Mouse (Mus musculus): ENCODE results near the gene Myo1a. TPM values are rescaled to one million over a fixed set of nuclear protein-coding genes. Genes with fewer than 3 reads are reported as not detected.

Gene Myo1a
- polyA plus RNA-seq, 1 experiment, result 0.35 TPM

- TF ChIP-seq POLR2A (IDR thresholded peaks at IDR 0.05; ENCODE audit: insufficient read length, low read depth) (no peak), TCF3 (IDR thresholded peaks at IDR 0.05; ENCODE audit: insufficient read length, low read depth) (no peak)
- H3K4me2 ChIP-seq (ENCODE audit: low read depth), result peak overlapping the region; percentile 97
Measured at GRCm38 (mm10) chr10:127665366-127666181, 39.4 kb upstream of the Myo1a start.

GRCm38 (mm10) chr10:127666501-127667268, 38.3 kb upstream of the Myo1a start, which contains the start of gene Nemp1:
Gene Nemp1 (plus strand): TSS chr10:127666901.
- TF ChIP-seq POLR2A (IDR thresholded peaks at IDR 0.05; ENCODE audit: insufficient read length, low read depth) (peak; percentile 88), MYOD1 (IDR thresholded peaks at IDR 0.05; ENCODE audit: control insufficient read depth in 1 of 3, insufficient read length in 2 of 3, low read depth in 2 of 3) (peak in 2 of 3 experiments; percentile 45 to 72), TCF3 (IDR thresholded peaks at IDR 0.05; ENCODE audit: insufficient read length, low read depth) (peak; percentile 39), TCF12 (IDR thresholded peaks at IDR 0.05; ENCODE audit: insufficient read depth, poor library complexity, severe bottlenecking) (no peak), REST (IDR thresholded peaks at IDR 0.05; ENCODE audit: insufficient read depth, insufficient read length) (peak; percentile 4), POLR2AphosphoS2 (IDR thresholded peaks at IDR 0.05; ENCODE audit: insufficient read length, low read depth) (peak; percentile 94), MYOG (IDR thresholded peaks at IDR 0.05; ENCODE audit: control insufficient read depth in 1 of 3, insufficient read depth in 1 of 3, insufficient read length in 2 of 3, low read depth in 2 of 3) (peak in 2 of 3 experiments; percentile 59 to 61), SRF (IDR thresholded peaks at IDR 0.05; ENCODE audit: control insufficient read depth, insufficient read length, low read depth) (no peak), CEBPB (IDR thresholded peaks at IDR 0.05; ENCODE audit: insufficient read depth, poor library complexity, severe bottlenecking) (0 out of 2 replicates have a peak, but pooled peaks have one; percentile 46), USF1 (IDR thresholded peaks at IDR 0.05; ENCODE audit: low read depth) (peak; percentile 81), E2F4 (IDR thresholded peaks at IDR 0.05; ENCODE audit: insufficient read depth) (peak; percentile 21), MAX (IDR thresholded peaks at IDR 0.05; ENCODE audit: low read depth) (no peak)
- Histone ChIP-seq H3ac (ENCODE audit: control insufficient read depth, insufficient read length) (peak within 1 kb of the TSS; percentile 72), H3K36me3 (ENCODE audit: control insufficient read depth, insufficient read depth) (peaks cover 5% of the 10 kb centered on the region), H3K27me3 (ENCODE audit: control insufficient read depth, insufficient read depth, insufficient read length) (no peaks in the 10 kb centered on the region), H3K4me2 (ENCODE audit: low read depth) (peak within 1 kb of the TSS; percentile 97), H3K79me2 (ENCODE audit: control insufficient read depth, insufficient read depth) (peaks cover 33% of the 10 kb centered on the region), H3K4me3 (peak within 1 kb of the TSS; percentile 98)

More at GRCm38 (mm10) chr10:127665366-127666181, 39.4 kb upstream of the Myo1a start:
- Histone ChIP-seq H3K36me3 (ENCODE audit: control insufficient read depth, insufficient read depth) (peaks cover 13% of the 10 kb centered on the region), H3K27me3 (ENCODE audit: control insufficient read depth, insufficient read depth, insufficient read length) (no peaks in the 10 kb centered on the region), H3K79me2 (ENCODE audit: control insufficient read depth, insufficient read depth) (peaks cover 33% of the 10 kb centered on the region), H3ac (ENCODE audit: control insufficient read depth, insufficient read length) (peak overlapping the region; percentile 72), H3K4me3 (peak overlapping the region; percentile 98)

GRCm38 (mm10) chr10:127667269-127668092, 37.5 kb upstream of the Myo1a start:
- peak overlapping the region; percentile 72 for H3ac ChIP-seq (ENCODE audit: control insufficient read depth, insufficient read length)
- no peaks in the 10 kb centered on the region for H3K27me3 ChIP-seq (ENCODE audit: control insufficient read depth, insufficient read depth, insufficient read length)
- TF ChIP-seq TCF12 (IDR thresholded peaks at IDR 0.05; ENCODE audit: insufficient read depth, poor library complexity, severe bottlenecking), result peak; percentile 49
- peak; percentile 62 for TF ChIP-seq POLR2AphosphoS2 (IDR thresholded peaks at IDR 0.05; ENCODE audit: insufficient read length, low read depth)
- peak in 1 of 3 experiments; percentile 1 for TF ChIP-seq MYOD1 (IDR thresholded peaks at IDR 0.05; ENCODE audit: control insufficient read depth in 1 of 3, insufficient read length in 2 of 3, low read depth in 2 of 3)
- peak; percentile 27 for TF ChIP-seq TCF3 (IDR thresholded peaks at IDR 0.05; ENCODE audit: insufficient read length, low read depth)
- no peak for TF ChIP-seq REST (IDR thresholded peaks at IDR 0.05; ENCODE audit: insufficient read depth, insufficient read length)
- peak; percentile 69 for TF ChIP-seq POLR2A (IDR thresholded peaks at IDR 0.05; ENCODE audit: insufficient read length, low read depth)
- no peak for TF ChIP-seq E2F4 (IDR thresholded peaks at IDR 0.05; ENCODE audit: insufficient read depth)
- TF ChIP-seq MYOG (IDR thresholded peaks at IDR 0.05; ENCODE audit: control insufficient read depth in 1 of 3, insufficient read depth in 1 of 3, insufficient read length in 2 of 3, low read depth in 2 of 3), result peak in 1 of 3 experiments; percentile 51
- no peak for TF ChIP-seq SRF (IDR thresholded peaks at IDR 0.05; ENCODE audit: control insufficient read depth, insufficient read length, low read depth)
- TF ChIP-seq MAX (IDR thresholded peaks at IDR 0.05; ENCODE audit: low read depth), result no peak
- H3K4me3 ChIP-seq, result peak overlapping the region; percentile 98
- H3K4me2 ChIP-seq (ENCODE audit: low read depth), result peak overlapping the region; percentile 90
- H3K36me3 ChIP-seq (ENCODE audit: control insufficient read depth, insufficient read depth), result peaks cover 5% of the 10 kb centered on the region
- H3K79me2 ChIP-seq (ENCODE audit: control insufficient read depth, insufficient read depth), result peaks cover 33% of the 10 kb centered on the region
